Mouse (Mus musculus) lung, embryonic 14.5 days (tissue): ENCODE measurements around the gene Psmd12. TPM values are rescaled to one million over a fixed set of nuclear protein-coding genes. Genes with fewer than 3 reads are reported as not detected.

ENCODE experiments used
- ATAC-seq: fragments of 200-750 bp; cut with Nextera tagmentation; 2 replicates; pipeline ENCODE4 v1.8.0; 2017; ENCODE audit warnings: mild to moderate bottlenecking, moderate TSS enrichment, moderate library complexity; ENCODE audit not compliant: insufficient read depth
- DNase-seq: peaks from one replicate; pipeline ENCODE4 v3.0.0-alpha.2; 2015
- H3K27ac ChIP-seq: fragments of 300-500 bp; sonication (generic); 2 replicates; pipeline ENCODE4 v1.5.1; 2014; ENCODE audit warnings: low read depth, mild to moderate bottlenecking, moderate library complexity
- H3K27me3 ChIP-seq: fragments of 300-500 bp; sonication (generic); 2 replicates; pipeline ENCODE4 v1.6.1; 2014; ENCODE audit warnings: low read length, control low read depth; ENCODE audit not compliant: insufficient read depth
- H3K36me3 ChIP-seq: fragments of 300-500 bp; sonication (generic); 2 replicates; pipeline ENCODE4 v1.6.1; 2014; ENCODE audit warnings: control low read depth; ENCODE audit not compliant: insufficient read depth
- H3K4me1 ChIP-seq: fragments of 300-500 bp; sonication (generic); 2 replicates; pipeline ENCODE4 v1.6.1; 2014; ENCODE audit warnings: antibody characterized with exemption, control low read depth; ENCODE audit not compliant: insufficient read depth
- H3K4me2 ChIP-seq: fragments of 300-500 bp; sonication (generic); 2 replicates; pipeline ENCODE4 v1.6.1; 2014; ENCODE audit warnings: mild to moderate bottlenecking
- H3K4me3 ChIP-seq: fragments of 300-500 bp; sonication (generic); 2 replicates; pipeline ENCODE4 v1.5.1; 2014; ENCODE audit warnings: low read depth, low read length
- H3K9ac ChIP-seq: fragments of 300-500 bp; sonication (generic); 2 replicates; pipeline ENCODE4 v1.6.1; 2014
- H3K9me3 ChIP-seq: fragments of 300-500 bp; sonication (generic); 2 replicates; pipeline ENCODE4 v1.6.1; 2016; ENCODE audit warnings: low read depth, low read length, control low read depth
- CTCF ChIP-seq: IDR thresholded peaks from 2 replicates; pipeline ENCODE4 v1.5.1; 2016; ENCODE audit warnings: antibody characterized with exemption, low read depth
- WGBS: fragments of 180-500 bp; shearing (Covaris S2); extraction: QIAGEN DNeasy Blood & Tissue Kit; methylation state at CpG from one replicate; pipeline ENCODE4 v1.1.7; 2014; 5-methylcytosine and 5-hydroxymethylcytosine counted together
- polyA plus RNA-seq: library from polyadenylated mRNA; unstranded; fragments of >200 nt; fragmentation: Nextera tagmentation; extraction: Ambion mirVana; gene quantifications from 2 replicates; pipeline ENCODE4 v1.2.1, GENCODE M21; 2014

Psmd12 gene
- polyA plus RNA-seq, 1 experiment from 2014 or later = 188 TPM

GRCm38 (mm10) chr11:107527632-107528031, 48.3 kb downstream of the Psmd12 start:
- 52% methylated on average over 3 of the region's 3 CpGs for WGBS
- Histone ChIP-seq H3K9ac (no peak overlapping the region), H3K36me3 (no peaks in the 10 kb centered on the region), H3K4me2 (no peak overlapping the region), H3K9me3 (no peaks in the 10 kb centered on the region), H3K4me1 (no peaks in the 10 kb centered on the region), H3K27ac (no peak overlapping the region), H3K27me3 (no peaks in the 10 kb centered on the region), H3K4me3 (no peak overlapping the region)
- no peak for TF ChIP-seq CTCF
- ATAC-seq (no peak), DNase-seq (no peak)

GRCm38 (mm10) chr11:107529320-107529719, 50.0 kb downstream of the Psmd12 start:
- TF ChIP-seq CTCF = 0 out of 2 replicates have a peak, but pooled peaks have one; percentile 19
- Histone ChIP-seq H3K36me3 (no peaks in the 10 kb centered on the region), H3K27me3 (no peaks in the 10 kb centered on the region), H3K4me3 (no peak overlapping the region), H3K4me2 (no peak overlapping the region), H3K9ac (no peak overlapping the region), H3K9me3 (no peaks in the 10 kb centered on the region), H3K4me1 (no peaks in the 10 kb centered on the region), H3K27ac (0 out of 2 replicates have a peak overlapping the region, but pooled peaks have one; percentile 36)
- ATAC-seq (peak; percentile 75), DNase-seq (peak; percentile 68)
- 40% methylated on average over 8 of the region's 8 CpGs for WGBS

- Histone ChIP-seq H3K4me2 (no peak overlapping the region), H3K4me1 (no peaks in the 10 kb centered on the region), H3K36me3 (no peaks in the 10 kb centered on the region), H3K9ac (no peak overlapping the region), H3K27me3 (no peaks in the 10 kb centered on the region), H3K9me3 (no peaks in the 10 kb centered on the region), H3K4me3 (no peak overlapping the region), H3K27ac (no peak overlapping the region)
- DNase-seq = no peak
- ATAC-seq = no peak
- TF ChIP-seq CTCF = no peak
- WGBS = 77% methylated on average over 4 of the region's 4 CpGs
Measured at GRCm38 (mm10) chr11:107531445-107531844, 52.2 kb downstream of the Psmd12 start.

- no peak for TF ChIP-seq CTCF
- H3K27ac ChIP-seq = no peak overlapping the region
- 41% methylated on average over 5 of the region's 5 CpGs for WGBS
Measured at GRCm38 (mm10) chr11:107532271-107532670, 53.0 kb downstream of the Psmd12 start.

GRCm38 (mm10) chr11:107538994-107539393, 59.7 kb downstream of the Psmd12 start:
- DNase-seq (no peak), ATAC-seq (no peak)
- no peaks in the 10 kb centered on the region for H3K27me3 ChIP-seq
- WGBS = 84% methylated on average over 4 of the region's 4 CpGs
- H3K4me1 ChIP-seq = no peaks in the 10 kb centered on the region
- H3K36me3 ChIP-seq = no peaks in the 10 kb centered on the region
- H3K27ac ChIP-seq = no peak overlapping the region
- H3K4me3 ChIP-seq = no peak overlapping the region
- TF ChIP-seq CTCF = no peak
- no peak overlapping the region for H3K9ac ChIP-seq
- no peak overlapping the region for H3K4me2 ChIP-seq
- H3K9me3 ChIP-seq = no peaks in the 10 kb centered on the region

More at GRCm38 (mm10) chr11:107532271-107532670, 53.0 kb downstream of the Psmd12 start:
- ATAC-seq = no peak
- DNase-seq = no peak
- Histone ChIP-seq H3K4me3 (no peak overlapping the region), H3K36me3 (no peaks in the 10 kb centered on the region), H3K9me3 (no peaks in the 10 kb centered on the region), H3K27me3 (no peaks in the 10 kb centered on the region), H3K4me1 (no peaks in the 10 kb centered on the region), H3K9ac (no peak overlapping the region), H3K4me2 (no peak overlapping the region)

GRCm38 (mm10) chr11:107540339-107540738, 61.1 kb downstream of the Psmd12 start:
- H3K9me3 ChIP-seq = no peaks in the 10 kb centered on the region
- 53% methylated on average over 1 of the region's 1 CpGs for WGBS
- H3K4me2 ChIP-seq = no peak overlapping the region
- DNase-seq = no peak
- H3K4me3 ChIP-seq = no peak overlapping the region
- no peak overlapping the region for H3K9ac ChIP-seq
- no peaks in the 10 kb centered on the region for H3K4me1 ChIP-seq
- H3K27ac ChIP-seq = no peak overlapping the region
- H3K36me3 ChIP-seq = no peaks in the 10 kb centered on the region
- H3K27me3 ChIP-seq = no peaks in the 10 kb centered on the region
- ATAC-seq = no peak
- no peak for TF ChIP-seq CTCF

GRCm38 (mm10) chr11:107545747-107546476, 66.6 kb downstream of the Psmd12 start:
- Histone ChIP-seq H3K36me3 (peaks cover 12% of the 10 kb centered on the region; the same call in 1 of the 2 replicates), H3K4me2 (peak overlapping the region; percentile 98), H3K27ac (no peak overlapping the region), H3K27me3 (no peaks in the 10 kb centered on the region), H3K4me1 (no peaks in the 10 kb centered on the region), H3K4me3 (peak overlapping the region; percentile 97), H3K9me3 (no peaks in the 10 kb centered on the region), H3K9ac (peak overlapping the region; percentile 90; the same call in 1 of the 2 replicates)
- DNase-seq = no peak
- no peak for ATAC-seq
- no peak for TF ChIP-seq CTCF
- WGBS = 25% methylated on average over 13 of the region's 13 CpGs
